Mouse (Mus musculus): ENCODE results near the gene Iqck.

Iqck gene

GRCm38 (mm10) chr7:118850676-118851290, 4.8 kb upstream of the Iqck start:
- DNase-seq (ENCODE audit: low read depth, low spot score) = no peak

- DNase-seq (ENCODE audit: low read depth, low spot score) = no peak
These were observed 4.0 kb upstream of the Iqck start for GRCm38 (mm10) chr7:118851571-118851970.

GRCm38 (mm10) chr7:118852611-118853010, 2.9 kb upstream of the Iqck start:
- DNase-seq (ENCODE audit: low read depth, low spot score) = no peak

GRCm38 (mm10) chr7:118854606-118855005, 946 bp upstream of the Iqck start:
- peak; percentile 22 for DNase-seq (ENCODE audit: low read depth, low spot score)

- no peak for DNase-seq (ENCODE audit: low read depth, low spot score)
These were observed 339 bp downstream of the Iqck start, which contains the start of gene Knop1 for GRCm38 (mm10) chr7:118855877-118856304. Gene Knop1 (minus strand): TSS chr7:118856254.

- DNase-seq (ENCODE audit: low read depth, low spot score) = no peak
These were observed 3.1 kb downstream of the Iqck start for GRCm38 (mm10) chr7:118858640-118859039.

- DNase-seq (ENCODE audit: low read depth, low spot score) = peak; percentile 18
These were observed 9.8 kb downstream of the Iqck start for GRCm38 (mm10) chr7:118865362-118865761.

- DNase-seq (ENCODE audit: low read depth, low spot score) = no peak
These were observed 24.0 kb downstream of the Iqck start for GRCm38 (mm10) chr7:118879466-118880029.

- DNase-seq (ENCODE audit: low read depth, low spot score) = no peak
These were observed 28.4 kb downstream of the Iqck start for GRCm38 (mm10) chr7:118883957-118884356.

- no peak for DNase-seq (ENCODE audit: low read depth, low spot score)
These were observed 29.4 kb downstream of the Iqck start for GRCm38 (mm10) chr7:118884969-118885368.

GRCm38 (mm10) chr7:118887303-118888055, 31.9 kb downstream of the Iqck start:
- no peak for DNase-seq (ENCODE audit: low read depth, low spot score)

- DNase-seq (ENCODE audit: low read depth, low spot score) = no peak
These were observed 33.6 kb downstream of the Iqck start for GRCm38 (mm10) chr7:118889046-118889680.

- DNase-seq (ENCODE audit: low read depth, low spot score) = no peak
These were observed 40.2 kb downstream of the Iqck start for GRCm38 (mm10) chr7:118895469-118896450.

GRCm38 (mm10) chr7:118898063-118898462, 42.5 kb downstream of the Iqck start:
- DNase-seq (ENCODE audit: low read depth, low spot score) = no peak

- no peak for DNase-seq (ENCODE audit: low read depth, low spot score)
These were observed 44.5 kb downstream of the Iqck start for GRCm38 (mm10) chr7:118900090-118900489.

GRCm38 (mm10) chr7:118902944-118903343, 47.4 kb downstream of the Iqck start:
- no peak for DNase-seq (ENCODE audit: low read depth, low spot score)

- DNase-seq (ENCODE audit: low read depth, low spot score) = no peak
These were observed 48.3 kb downstream of the Iqck start for GRCm38 (mm10) chr7:118903879-118904278.

GRCm38 (mm10) chr7:118904530-118904929, 49.0 kb downstream of the Iqck start:
- DNase-seq (ENCODE audit: low read depth, low spot score) = no peak

- no peak for DNase-seq (ENCODE audit: low read depth, low spot score)
These were observed 53.5 kb downstream of the Iqck start for GRCm38 (mm10) chr7:118908961-118909515.

GRCm38 (mm10) chr7:118910464-118910863, 54.9 kb downstream of the Iqck start:
- no peak for DNase-seq (ENCODE audit: low read depth, low spot score)

GRCm38 (mm10) chr7:118911170-118911569, 55.6 kb downstream of the Iqck start:
- DNase-seq (ENCODE audit: low read depth, low spot score) = no peak

Measured in A20 (cell line).